Comparison of ENCODE assay signal across 22 mouse cellular contexts in the genomic region with DNA sequence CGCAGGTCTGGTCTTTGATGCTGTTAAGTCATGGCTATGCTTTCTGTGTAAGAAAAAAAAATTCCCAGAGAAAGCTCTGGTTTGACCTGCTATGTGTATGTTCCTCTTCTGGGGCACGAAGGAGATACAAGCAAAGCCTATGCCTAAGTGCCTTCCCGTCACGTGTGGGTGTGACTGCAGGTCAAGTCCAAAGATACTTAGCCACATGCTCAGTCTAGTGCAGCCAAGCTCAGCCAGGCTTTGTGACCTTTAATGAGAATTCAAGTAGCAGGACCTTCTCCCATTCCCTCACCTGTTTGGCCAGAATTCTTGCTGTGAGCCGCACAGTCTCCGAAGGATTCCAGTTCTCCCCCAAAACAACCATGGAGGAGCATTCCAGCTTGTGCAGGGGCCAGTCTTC. TPM values are rescaled to one million over a fixed set of nuclear protein-coding genes. Genes with fewer than 3 reads are reported as not detected.
A peak's percentile ranks its signal among the peaks of the same experiment; 100 is the strongest.
DNase-seq lines count a peak whose midpoint lies in the region; ATAC-seq lines count a peak whose summit lies in the region.
"Had no signal": no experiment of that assay in that cellular context is flagged by ENCODE, and none has a peak within 500 bp of the region (broad histone marks: within the 10 kb centered on the region; RNA-seq: fewer than 3 reads in every experiment).

No protein-coding gene starts in this region.

- H3K27ac ChIP-seq in kidney, embryonic 14.5 days (ENCODE audit: low read depth, low read length), result no peak overlapping the region
- peak overlapping the region; percentile 41 to 68 for H3K27ac ChIP-seq in heart, embryonic 14.5 days (replicated peaks in 1 of 2; ENCODE audit: control insufficient read depth in 1 of 2, insufficient read depth in 1 of 2, low read depth in 2 of 2, low read length in 2 of 2)
- no peak overlapping the region for H3K27ac ChIP-seq in kidney, embryonic 16.5 days (ENCODE audit: low read length)
- H3K27ac ChIP-seq: forebrain, embryonic 15.5 days; hindbrain, embryonic 10.5 days; hindbrain, postnatal 0 days; layer of hippocampus, adult 2 months; neural tube, embryonic 12.5 days had no signal

- WGBS in kidney, embryonic 14.5 days, result 62% methylated on average over 6 of the region's 6 CpGs
- 61% methylated on average over 6 of the region's 6 CpGs for WGBS in heart, embryonic 14.5 days
- WGBS in kidney, embryonic 16.5 days, result 47% methylated on average over 6 of the region's 6 CpGs

- peaks cover 28% of the 10 kb centered on the region for H3K36me3 ChIP-seq in kidney, embryonic 14.5 days (ENCODE audit: control insufficient read depth, insufficient read depth, low read length)
- peaks cover 52% of the 10 kb centered on the region for H3K36me3 ChIP-seq in heart, embryonic 14.5 days (ENCODE audit: control insufficient read depth, insufficient read depth, low read length)
- peaks cover 28% of the 10 kb centered on the region; the same call in 1 of the 2 replicates for H3K36me3 ChIP-seq in kidney, embryonic 16.5 days (ENCODE audit: insufficient read depth, low read length)

- H3K4me2 ChIP-seq in kidney, embryonic 14.5 days (replicated peaks; ENCODE audit: low read depth, low read length), result no peak overlapping the region
- H3K4me2 ChIP-seq in heart, embryonic 14.5 days (ENCODE audit: low read length), result no peak overlapping the region
- no peak overlapping the region for H3K4me2 ChIP-seq in kidney, embryonic 16.5 days (replicated peaks; ENCODE audit: low read depth, low read length)
- H3K4me2 ChIP-seq: forebrain, embryonic 15.5 days; neural tube, embryonic 12.5 days had no signal

- intact Hi-C loops in heart, postnatal 25 days (cut with DNase I), result no loop called here

- peak; percentile 92 for DNase-seq in heart, adult 11 months
- DNase-seq in heart, postnatal 25 days (ENCODE audit: low spot score), result no peak
- DNase-seq in kidney, adult 11 months, result peak; percentile 25
- no peak for DNase-seq in thymus, postnatal 25 days
- no peak for DNase-seq in frontal cortex, postnatal 36 days (ENCODE audit: low spot score in 2 of 2)
- DNase-seq: adrenal gland, postnatal 36 days; cerebellum, adult 9-10 months; gastrocnemius, postnatal 36 days; lung, postnatal 4 days; midbrain, embryonic 14.5 days; retina, postnatal 1 day; thymus, adult 18-20 months had no signal

- H3K9ac ChIP-seq in kidney, embryonic 14.5 days (ENCODE audit: low read depth, low read length), result no peak overlapping the region
- peak overlapping the region; percentile 22; the same call in 1 of the 2 replicates for H3K9ac ChIP-seq in heart, embryonic 14.5 days (ENCODE audit: low read length)
- no peak overlapping the region for H3K9ac ChIP-seq in kidney, embryonic 16.5 days (replicated peaks; ENCODE audit: low read length)
- H3K9ac ChIP-seq: forebrain, embryonic 15.5 days; neural tube, embryonic 12.5 days had no signal

- peaks cover 7% of the 10 kb centered on the region; the same call in 1 of the 2 replicates for H3K4me1 ChIP-seq in kidney, embryonic 14.5 days (ENCODE audit: control insufficient read depth, insufficient read depth, low read length)
- H3K4me1 ChIP-seq in heart, embryonic 14.5 days (ENCODE audit: control insufficient read depth in 2 of 2, insufficient read depth in 2 of 2, low read length in 2 of 2), result peaks cover 27 to 47% of the 10 kb centered on the region in 2 experiments
- H3K4me1 ChIP-seq in kidney, embryonic 16.5 days (ENCODE audit: insufficient read depth, low read length), result peaks cover 14% of the 10 kb centered on the region
- H3K4me1 ChIP-seq: forebrain, embryonic 15.5 days; neural tube, embryonic 12.5 days had no signal

- H3K27me3 ChIP-seq in kidney, embryonic 14.5 days (ENCODE audit: control insufficient read depth, insufficient read depth, low read length), result no peaks in the 10 kb centered on the region
- no peaks in the 10 kb centered on the region for H3K27me3 ChIP-seq in heart, embryonic 14.5 days (ENCODE audit: control insufficient read depth, insufficient read depth, low read length)
- H3K27me3 ChIP-seq in kidney, embryonic 16.5 days (ENCODE audit: insufficient read depth, low read length), result no peaks in the 10 kb centered on the region
- H3K27me3 ChIP-seq: forebrain, embryonic 15.5 days; neural tube, embryonic 12.5 days had no signal

- ATAC-seq in kidney, embryonic 14.5 days (ENCODE audit: low FRiP score, low TSS enrichment), result no peak
- no peak for ATAC-seq in heart, embryonic 14.5 days (ENCODE audit: insufficient number of reproducible peaks, insufficient read depth, low FRiP score, low read depth)
- peak; percentile 57; the same call in 1 of the 2 replicates for ATAC-seq in kidney, embryonic 16.5 days (ENCODE audit: low FRiP score, low TSS enrichment)
- ATAC-seq: CD4-positive, CD25-positive, alpha-beta regulatory T cell, adult 4 months; forebrain, embryonic 15.5 days; hindbrain, postnatal 0 days; intestine, embryonic 16.5 days had no signal

- no peaks in the 10 kb centered on the region for H3K9me3 ChIP-seq in kidney, embryonic 14.5 days (ENCODE audit: control insufficient read depth, low read length)
- no peaks in the 10 kb centered on the region for H3K9me3 ChIP-seq in heart, embryonic 14.5 days (ENCODE audit: control insufficient read depth, low read length)
- no peaks in the 10 kb centered on the region for H3K9me3 ChIP-seq in kidney, embryonic 16.5 days (ENCODE audit: low read length)
- H3K9me3 ChIP-seq: forebrain, embryonic 15.5 days; hindbrain, embryonic 10.5 days; neural tube, embryonic 12.5 days had no signal

- H3K4me3 ChIP-seq in kidney, embryonic 14.5 days (ENCODE audit: low read length), result no peak overlapping the region
- no peak overlapping the region for H3K4me3 ChIP-seq in heart, embryonic 14.5 days (ENCODE audit: control insufficient read depth in 1 of 2, insufficient read depth in 1 of 2, low read depth in 1 of 2, low read length in 2 of 2)
- no peak overlapping the region for H3K4me3 ChIP-seq in kidney, embryonic 16.5 days (ENCODE audit: low read length)
- H3K4me3 ChIP-seq: forebrain, embryonic 15.5 days; hindbrain, embryonic 10.5 days; layer of hippocampus, adult 2 months; neural tube, embryonic 12.5 days had no signal

RNA-seq across cellular contexts. Expression of a gene that starts 22.6 kb away (rescaled TPM):
- 100 to 1,000 TPM; 105 to 109 TPM for total RNA-seq in heart, postnatal 25 days (2021)
- polyA plus RNA-seq in kidney, embryonic 14.5 days (2014; fragmentation: Nextera tagmentation; extraction: Ambion mirVana), result 85.6 and 93.3 TPM in 2 replicates
- polyA plus RNA-seq in heart, embryonic 14.5 days (2014; fragmentation: Nextera tagmentation; extraction: Ambion mirVana), result 227 and 246 TPM in 2 replicates
- 87.6 and 89.7 TPM in 2 replicates for polyA plus RNA-seq in kidney, embryonic 16.5 days (2015; fragmentation: Nextera tagmentation; extraction: Ambion mirVana)

Comparison
In these comparisons a context has a peak if more than half of its experiments do, and no peak if none do; other contexts are left out.
1. DNase-seq: peak in heart, adult 11 months (single experiment) and kidney, adult 11 months (single experiment); none in heart, postnatal 25 days (single experiment), thymus, postnatal 25 days (single experiment) and frontal cortex, postnatal 36 days (0 of 2).
2. H3K27ac ChIP-seq: peak in heart, embryonic 14.5 days (2 of 2); none in kidney, embryonic 14.5 days (single experiment) and kidney, embryonic 16.5 days (single experiment).